Mouse (Mus musculus) lung, postnatal 0 days (tissue): ENCODE data around the gene Ubald1.

ENCODE experiments used
- CTCF ChIP-seq: IDR thresholded peaks from 2 replicates; pipeline ENCODE4 v1.5.1; 2016; ENCODE audit warnings: antibody characterized with exemption, mild to moderate bottlenecking
- EP300 ChIP-seq: IDR thresholded peaks from 2 replicates; pipeline ENCODE4 v1.6.1; 2016; ENCODE audit warnings: antibody characterized with exemption, mild to moderate bottlenecking, control low read depth

- TF ChIP-seq CTCF = peak; percentile 1; the same call in 1 of the 2 replicates
- TF ChIP-seq EP300 = no peak
Observed at GRCm38 (mm10) chr16:4886690-4887020, 6.5 kb upstream of the Ubald1 start.
